Mouse (Mus musculus): Measurements from ENCODE around the gene Fam3c. TPM values are rescaled to one million over a fixed set of nuclear protein-coding genes. Genes with fewer than 3 reads are reported as not detected.
A peak's percentile ranks its signal among the peaks of the same experiment; 100 is the strongest.

Gene Fam3c
- 63.2 and 74.1 TPM in 2 replicates for total RNA-seq (2017)

DNA sequence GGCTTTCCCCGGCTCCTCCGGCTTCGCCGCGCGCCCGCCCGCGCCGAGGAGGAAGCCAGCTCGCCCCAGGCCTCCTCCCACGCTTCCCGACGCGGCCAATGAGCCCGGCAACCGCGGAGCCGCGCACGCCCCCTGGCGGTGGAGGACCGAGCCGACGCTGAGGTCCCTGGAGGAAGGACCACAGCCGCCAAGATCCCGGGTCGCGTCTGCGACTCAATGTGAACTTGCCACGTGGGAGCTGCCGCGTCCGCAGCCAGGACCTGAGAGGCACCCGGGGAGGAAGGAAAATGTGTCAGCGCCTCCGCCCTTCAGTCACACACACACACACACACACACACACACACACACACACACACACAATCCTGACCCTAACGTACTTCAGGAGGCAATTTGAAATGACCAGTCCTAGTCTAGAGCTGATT lies at the start of gene Fam3c:
Fam3c (minus strand) TSS at position 158 of the 422 bp plus-strand sequence.
- ATAC-seq (ENCODE audit: extremely low read depth, insufficient number of reproducible peaks, low FRiP score, poor library complexity, severe bottlenecking), result peak; percentile 87

DNA sequence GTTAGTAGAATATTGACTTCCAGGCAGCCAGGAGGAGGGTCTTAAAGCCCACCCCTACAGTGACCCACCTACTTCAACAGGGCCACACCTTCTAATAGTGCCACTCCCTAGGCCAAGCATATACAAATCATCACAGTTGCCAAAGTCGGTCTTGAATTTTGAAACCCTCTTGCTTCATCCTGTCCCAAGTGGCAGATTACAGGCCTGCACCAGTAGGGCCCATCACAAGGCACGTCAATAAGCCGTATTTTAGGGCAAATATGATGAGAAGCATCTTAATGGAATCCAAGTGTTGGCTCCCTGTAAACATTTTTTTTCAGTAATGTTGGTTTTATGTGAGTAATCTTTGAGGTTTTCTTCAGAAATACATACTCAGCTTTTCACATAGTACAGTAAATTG lies 49.0 kb upstream of the Fam3c start:
- ATAC-seq (ENCODE audit: extremely low read depth, insufficient number of reproducible peaks, low FRiP score, poor library complexity, severe bottlenecking), result no peak

GRCm38 (mm10) chr6:22403736-22404135 lies 47.7 kb upstream of the Fam3c start:
- no peak for ATAC-seq (ENCODE audit: extremely low read depth, insufficient number of reproducible peaks, low FRiP score, poor library complexity, severe bottlenecking)

- ATAC-seq (ENCODE audit: extremely low read depth, insufficient number of reproducible peaks, low FRiP score, poor library complexity, severe bottlenecking), result no peak
Observed at GRCm38 (mm10) chr6:22403317-22403716, 47.3 kb upstream of the Fam3c start.

DNA sequence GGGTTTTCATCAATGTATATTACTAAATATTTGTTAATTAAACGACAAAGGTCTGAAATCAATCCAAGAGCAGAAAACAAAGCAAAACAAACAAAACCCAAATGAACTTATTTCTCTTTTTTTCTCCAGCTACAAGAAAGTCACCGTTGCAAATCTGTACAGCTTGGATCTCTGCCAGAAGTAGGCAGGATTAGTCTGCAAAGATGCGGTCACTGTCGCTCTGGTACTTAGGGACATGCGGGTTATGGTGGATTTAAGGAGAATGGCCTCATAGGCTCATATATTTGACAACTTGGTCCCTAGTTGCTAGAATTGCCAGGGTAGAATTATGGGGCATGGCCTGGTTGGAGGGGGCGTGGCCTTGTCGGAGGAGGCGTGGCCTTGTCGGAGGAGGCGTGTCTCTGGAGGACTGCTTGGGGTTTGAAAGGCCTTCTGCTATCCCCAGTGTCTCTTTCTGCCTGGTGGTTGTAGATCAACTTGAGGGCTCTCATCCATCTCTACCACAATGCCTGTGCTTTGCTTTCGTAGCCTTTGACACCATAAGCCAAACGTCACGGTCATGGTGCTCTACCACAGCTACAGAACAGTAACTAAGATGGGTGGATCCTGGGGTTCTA lies 46.6 kb upstream of the Fam3c start:
- ATAC-seq (ENCODE audit: extremely low read depth, insufficient number of reproducible peaks, low FRiP score, poor library complexity, severe bottlenecking), result no peak

- no peak for ATAC-seq (ENCODE audit: extremely low read depth, insufficient number of reproducible peaks, low FRiP score, poor library complexity, severe bottlenecking)
Observed at GRCm38 (mm10) chr6:22402037-22402436, 46.0 kb upstream of the Fam3c start.

DNA sequence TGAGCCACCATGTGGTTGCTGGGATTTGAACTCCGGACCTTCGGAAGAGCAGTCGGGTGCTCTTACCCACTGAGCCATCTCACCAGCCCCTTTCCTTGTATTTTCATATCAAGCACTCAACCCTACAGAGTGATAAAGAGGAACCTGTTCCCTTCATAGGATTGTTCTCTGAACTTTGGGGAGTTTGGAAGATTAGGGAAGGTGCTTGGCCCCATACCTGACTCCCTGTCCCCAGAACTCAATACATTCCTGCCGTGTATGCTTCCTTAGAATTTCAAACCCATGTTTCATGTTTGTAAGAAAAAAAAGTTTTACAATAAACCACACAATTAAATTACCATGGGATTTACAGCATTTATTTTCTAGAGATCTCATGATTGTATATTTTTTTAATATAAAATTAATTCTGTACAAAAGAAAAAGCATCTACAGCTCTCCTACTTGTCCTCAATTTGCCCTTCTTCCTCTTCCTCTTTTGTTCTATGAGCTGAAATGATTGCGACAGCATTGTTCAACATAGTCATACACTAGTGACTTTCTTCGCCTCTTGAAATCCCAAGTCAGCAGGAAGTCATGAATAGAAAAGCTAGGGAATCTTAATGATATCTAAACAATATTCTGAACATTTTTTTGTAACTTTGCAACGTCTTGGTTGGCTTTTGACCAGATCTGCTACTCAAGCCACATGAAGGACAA lies 42.2 kb upstream of the Fam3c start:
- 0 out of 2 replicates have a peak, but pooled peaks have one; percentile 55 for ATAC-seq (ENCODE audit: extremely low read depth, insufficient number of reproducible peaks, low FRiP score, poor library complexity, severe bottlenecking)

- no peak for ATAC-seq (ENCODE audit: extremely low read depth, insufficient number of reproducible peaks, low FRiP score, poor library complexity, severe bottlenecking)
Observed at GRCm38 (mm10) chr6:22395207-22395606, 39.2 kb upstream of the Fam3c start.

GRCm38 (mm10) chr6:22390654-22391365 lies 34.8 kb upstream of the Fam3c start:
- peak; percentile 48 for ATAC-seq (ENCODE audit: extremely low read depth, insufficient number of reproducible peaks, low FRiP score, poor library complexity, severe bottlenecking)

DNA sequence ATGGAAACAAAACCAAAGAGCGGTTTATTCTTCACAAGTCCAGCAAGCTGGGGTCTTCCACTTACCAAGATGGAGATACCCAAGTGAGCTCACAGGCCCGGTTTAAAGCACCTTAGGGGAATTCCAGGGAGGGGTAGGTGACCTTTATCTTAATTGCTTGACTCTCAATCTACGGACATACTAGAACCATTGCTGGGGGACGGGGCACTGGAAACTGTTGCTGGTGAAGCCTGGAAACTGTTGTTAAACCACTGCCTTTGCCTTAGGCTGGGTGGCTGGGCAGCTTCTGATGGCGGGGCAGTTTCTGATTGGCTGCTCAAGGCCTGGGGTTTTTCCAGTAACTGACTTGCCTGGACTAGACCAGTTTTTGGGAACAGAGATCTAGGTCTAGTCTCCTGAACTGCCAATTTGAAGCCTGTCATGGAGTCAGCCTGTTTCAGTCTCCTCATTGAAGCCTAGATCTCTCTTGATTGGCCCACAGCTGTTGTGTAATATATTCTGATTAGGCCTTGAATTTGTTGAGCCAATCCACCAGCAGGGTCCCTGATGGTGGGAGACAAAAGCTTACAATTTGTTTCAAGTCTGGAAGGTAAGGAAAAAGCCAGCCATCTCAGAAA lies 29.3 kb upstream of the Fam3c start:
- ATAC-seq (ENCODE audit: extremely low read depth, insufficient number of reproducible peaks, low FRiP score, poor library complexity, severe bottlenecking), result no peak

DNA sequence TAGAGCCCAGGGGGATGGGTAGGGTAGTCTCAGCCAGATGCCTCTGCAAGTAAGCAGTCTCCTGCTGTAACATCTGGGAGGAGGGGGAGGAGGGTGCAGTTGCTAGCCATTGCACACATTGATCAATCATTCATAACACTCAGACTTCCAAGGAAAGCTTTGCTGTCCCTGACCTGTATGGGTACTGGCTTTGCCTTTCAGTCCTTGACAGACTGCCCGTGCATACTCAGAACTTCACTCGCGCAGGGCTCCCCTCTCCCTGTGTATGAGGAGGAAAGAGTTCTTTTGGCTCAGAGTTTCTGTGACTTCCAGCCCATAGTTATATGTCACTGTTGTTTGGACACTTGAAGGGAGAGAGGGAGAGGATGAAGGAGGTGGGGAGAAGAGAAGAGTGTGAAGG lies 24.2 kb upstream of the Fam3c start:
- no peak for ATAC-seq (ENCODE audit: extremely low read depth, insufficient number of reproducible peaks, low FRiP score, poor library complexity, severe bottlenecking)

DNA sequence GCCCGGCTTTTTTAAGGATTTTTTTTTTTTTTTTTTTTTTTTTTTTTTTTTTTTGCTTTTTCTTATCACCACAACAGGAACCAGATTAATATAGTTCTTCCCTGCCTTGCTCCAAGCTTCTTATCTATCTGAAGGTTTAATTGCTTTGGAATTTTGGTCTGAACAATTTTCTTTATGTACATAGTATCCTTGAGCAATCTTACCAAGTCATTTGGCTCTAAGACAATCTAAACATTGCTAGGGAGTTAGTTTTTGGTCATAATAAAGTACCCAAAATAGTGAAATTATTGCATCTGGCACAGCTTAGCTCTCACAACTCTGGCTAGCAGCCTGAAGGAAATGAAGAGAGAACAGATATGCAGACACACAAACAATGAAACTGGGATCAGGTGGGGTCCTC lies 23.8 kb upstream of the Fam3c start:
- ATAC-seq (ENCODE audit: extremely low read depth, insufficient number of reproducible peaks, low FRiP score, poor library complexity, severe bottlenecking), result no peak

DNA sequence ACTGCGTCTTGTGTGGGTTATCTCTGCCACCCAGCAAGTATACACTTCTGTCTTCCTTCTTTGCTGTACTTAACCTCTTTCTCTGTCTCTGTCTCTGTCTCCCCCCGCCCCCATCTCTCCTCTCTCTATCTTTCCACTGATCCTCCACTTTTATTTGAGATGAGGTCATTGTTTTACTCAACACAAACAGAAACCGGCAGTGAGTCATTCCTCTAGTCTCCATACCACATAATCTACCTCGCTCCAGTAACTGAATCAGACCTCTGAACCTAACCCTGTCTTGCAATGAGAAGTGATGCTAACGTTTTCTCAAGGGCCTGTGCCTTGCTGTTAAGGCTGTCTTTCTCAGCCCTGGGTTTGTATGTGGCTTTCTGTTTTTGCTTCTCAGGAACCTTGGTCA lies 22.4 kb upstream of the Fam3c start:
- no peak for ATAC-seq (ENCODE audit: extremely low read depth, insufficient number of reproducible peaks, low FRiP score, poor library complexity, severe bottlenecking)

DNA sequence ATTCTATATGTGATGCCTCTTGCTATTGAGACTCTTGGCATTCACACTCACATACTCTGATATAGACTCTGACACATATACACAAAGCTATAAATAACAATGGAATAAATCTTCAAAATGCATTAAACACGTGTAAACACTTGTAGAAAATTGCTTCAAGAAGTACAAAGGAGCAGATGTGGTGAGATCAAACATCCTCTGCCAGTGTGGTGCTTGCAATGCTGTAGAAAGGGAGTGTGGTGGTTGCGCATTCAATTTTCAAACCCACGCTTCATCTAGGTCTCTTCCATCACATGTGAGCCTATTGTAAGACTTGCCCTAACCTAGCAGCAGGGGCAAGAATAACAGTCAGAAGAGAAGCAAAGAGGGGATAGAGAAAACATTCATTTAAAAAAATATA lies 18.7 kb upstream of the Fam3c start:
- ATAC-seq (ENCODE audit: extremely low read depth, insufficient number of reproducible peaks, low FRiP score, poor library complexity, severe bottlenecking), result no peak

- no peak for ATAC-seq (ENCODE audit: extremely low read depth, insufficient number of reproducible peaks, low FRiP score, poor library complexity, severe bottlenecking)
Observed at GRCm38 (mm10) chr6:22373476-22373875, 17.4 kb upstream of the Fam3c start.

- ATAC-seq (ENCODE audit: extremely low read depth, insufficient number of reproducible peaks, low FRiP score, poor library complexity, severe bottlenecking), result no peak
Observed at GRCm38 (mm10) chr6:22366977-22367376, 10.9 kb upstream of the Fam3c start.

- peak; percentile 87 for ATAC-seq (ENCODE audit: extremely low read depth, insufficient number of reproducible peaks, low FRiP score, poor library complexity, severe bottlenecking)
Observed at GRCm38 (mm10) chr6:22363590-22363989, 7.5 kb upstream of the Fam3c start.

DNA sequence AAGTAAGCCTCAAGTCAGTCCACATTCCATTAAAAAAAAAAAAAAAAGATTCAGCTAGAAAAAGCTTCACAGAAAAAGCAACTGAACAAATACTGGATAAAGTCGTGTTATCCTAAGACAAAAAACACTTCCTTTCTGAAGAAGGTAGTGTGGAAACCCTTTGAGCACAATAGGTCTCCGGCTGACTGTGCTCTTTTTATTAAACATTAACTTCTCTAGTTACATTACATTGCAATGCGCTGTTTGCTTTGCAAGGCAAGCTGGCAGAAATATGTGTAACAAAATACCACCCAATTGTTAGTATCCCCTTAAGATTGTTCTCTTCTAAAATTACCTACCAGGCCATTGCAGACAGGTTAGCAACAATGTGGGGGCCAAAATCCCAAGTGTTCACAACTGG lies 5.9 kb upstream of the Fam3c start:
- no peak for ATAC-seq (ENCODE audit: extremely low read depth, insufficient number of reproducible peaks, low FRiP score, poor library complexity, severe bottlenecking)

DNA sequence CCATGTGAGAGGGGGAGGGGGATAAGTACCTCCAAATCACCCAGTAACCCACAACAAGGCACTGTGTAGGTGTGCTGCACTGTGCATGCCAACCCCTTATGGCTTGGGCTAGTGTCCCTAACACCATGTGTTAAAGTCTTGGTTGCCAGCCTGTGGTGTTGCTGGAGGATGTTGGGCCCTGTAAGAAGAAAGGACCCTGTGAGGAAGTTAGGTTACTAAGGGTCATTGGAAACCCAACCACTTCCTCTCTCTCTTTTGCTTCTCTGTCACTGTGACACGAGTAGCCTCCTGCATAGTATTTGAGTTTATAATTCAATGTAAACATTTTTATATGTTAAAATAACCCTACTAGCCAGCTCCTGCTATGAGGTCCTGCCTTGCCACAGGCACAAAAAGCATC lies 3.0 kb upstream of the Fam3c start:
- peak; percentile 48 for ATAC-seq (ENCODE audit: extremely low read depth, insufficient number of reproducible peaks, low FRiP score, poor library complexity, severe bottlenecking)

- ATAC-seq (ENCODE audit: extremely low read depth, insufficient number of reproducible peaks, low FRiP score, poor library complexity, severe bottlenecking), result no peak
Observed at GRCm38 (mm10) chr6:22357351-22357750, 1.3 kb upstream of the Fam3c start.

All from neutrophil, adult 5-6 weeks (primary cell).